Mouse (Mus musculus) 3T3-L1 (cell line): ENCODE data around the gene Afmid.
A peak's percentile ranks its signal among the peaks of the same experiment; 100 is the strongest.

Experiments used
- DNase-seq: peaks from one replicate; pipeline ENCODE4 v3.0.0-alpha.2; 2015; ENCODE audit warnings: low read depth, low spot score

Gene Afmid

GRCm38 (mm10) chr11:117848271-117848984, 22.7 kb downstream of the Afmid start:
- peak; percentile 70 for DNase-seq

- peak; percentile 96 for DNase-seq
Observed at GRCm38 (mm10) chr11:117848985-117849671, 23.4 kb downstream of the Afmid start, which contains the start of gene Birc5. Gene Birc5 (plus strand): TSS chr11:117849251.

GRCm38 (mm10) chr11:117852875-117853274, 27.2 kb downstream of the Afmid start:
- DNase-seq = no peak

GRCm38 (mm10) chr11:117854241-117854640, 28.5 kb downstream of the Afmid start:
- no peak for DNase-seq

GRCm38 (mm10) chr11:117855360-117855759, 29.6 kb downstream of the Afmid start:
- no peak for DNase-seq

- DNase-seq = no peak
Observed at GRCm38 (mm10) chr11:117855975-117856374, 30.3 kb downstream of the Afmid start.

- no peak for DNase-seq
Observed at GRCm38 (mm10) chr11:117857462-117857861, 31.7 kb downstream of the Afmid start.

GRCm38 (mm10) chr11:117858392-117858791, 32.7 kb downstream of the Afmid start:
- no peak for DNase-seq

GRCm38 (mm10) chr11:117860601-117861000, 34.9 kb downstream of the Afmid start, which contains the start of gene Tmem235:
Gene Tmem235 (plus strand): TSS chr11:117860752.
- no peak for DNase-seq

GRCm38 (mm10) chr11:117863174-117863856, 37.6 kb downstream of the Afmid start:
- no peak for DNase-seq

GRCm38 (mm10) chr11:117864805-117865204, 39.1 kb downstream of the Afmid start:
- no peak for DNase-seq

- DNase-seq = no peak
Observed at GRCm38 (mm10) chr11:117865988-117866387, 40.3 kb downstream of the Afmid start.

- DNase-seq = peak; percentile 87
Observed at GRCm38 (mm10) chr11:117870688-117871365, 45.1 kb downstream of the Afmid start.

GRCm38 (mm10) chr11:117871376-117871775, 45.7 kb downstream of the Afmid start:
- no peak for DNase-seq

GRCm38 (mm10) chr11:117871911-117872584, 46.3 kb downstream of the Afmid start:
- no peak for DNase-seq

- peak; percentile 89 for DNase-seq
Observed at GRCm38 (mm10) chr11:117872861-117873608, 47.3 kb downstream of the Afmid start, which contains the start of gene Tha1. Gene Tha1 (minus strand): TSS chr11:117873481.

GRCm38 (mm10) chr11:117874419-117874818, 48.7 kb downstream of the Afmid start:
- DNase-seq = peak; percentile 59

- DNase-seq = no peak
Observed at GRCm38 (mm10) chr11:117875681-117876080, 50.0 kb downstream of the Afmid start.

- DNase-seq = peak; percentile 24
Observed at GRCm38 (mm10) chr11:117877917-117878745, 52.4 kb downstream of the Afmid start.
